Mouse (Mus musculus) embryonic facial prominence, embryonic 11.5 days (tissue): Measurements from ENCODE around the gene Gm21258. TPM values are rescaled to one million over a fixed set of nuclear protein-coding genes. Genes with fewer than 3 reads are reported as not detected.
"Not testable (repeated sequence)": the region's sequence is repeated elsewhere in the genome, so short reads cannot be mapped to it uniquely, and the experiment has no call there.

Experiments
- ATAC-seq: fragments of 200-750 bp; cut with Nextera tagmentation; replicated peaks from 2 replicates; pipeline ENCODE4 v1.8.0; 2017; ENCODE audit warnings: low read depth; ENCODE audit not compliant: insufficient number of reproducible peaks, low FRiP score, low TSS enrichment
- DNase-seq: peaks from one replicate; pipeline ENCODE4 v3.0.0-alpha.2; 2015; ENCODE audit warnings: low spot score
- H3K27ac ChIP-seq: fragments of 300-500 bp; sonication (generic); replicated peaks from 2 replicates; pipeline ENCODE4 v1.5.1; 2014; ENCODE audit warnings: mild to moderate bottlenecking, low read depth, low read length, control low read depth
- H3K27me3 ChIP-seq: fragments of 300-500 bp; sonication (generic); 2 replicates; pipeline ENCODE4 v1.6.1; 2014; ENCODE audit warnings: mild to moderate bottlenecking, low read length, moderate library complexity, mixed read lengths; ENCODE audit not compliant: control insufficient read depth, insufficient read depth
- H3K36me3 ChIP-seq: fragments of 300-500 bp; sonication (generic); replicated peaks from 2 replicates; pipeline ENCODE4 v1.6.1; 2014; ENCODE audit warnings: low read depth, mild to moderate bottlenecking, low read length, moderate library complexity, mixed read lengths; ENCODE audit not compliant: control insufficient read depth, insufficient read depth
- H3K4me1 ChIP-seq: fragments of 300-500 bp; sonication (generic); 2 replicates; pipeline ENCODE4 v1.6.1; 2014; ENCODE audit warnings: low read length, mixed read lengths; ENCODE audit not compliant: control insufficient read depth, insufficient read depth
- H3K4me2 ChIP-seq: fragments of 300-500 bp; sonication (generic); 2 replicates; pipeline ENCODE4 v1.6.1; 2014; ENCODE audit warnings: low read depth, mild to moderate bottlenecking, control low read depth, low read length, moderate library complexity
- H3K4me3 ChIP-seq: fragments of 300-500 bp; sonication (generic); 2 replicates; pipeline ENCODE4 v1.5.1; 2014; ENCODE audit warnings: low read depth, low read length, control low read depth
- H3K9ac ChIP-seq: fragments of 300-500 bp; sonication (generic); replicated peaks from 2 replicates; pipeline ENCODE4 v1.6.1; 2014; ENCODE audit warnings: mild to moderate bottlenecking, control low read depth, low read length
- H3K9me3 ChIP-seq: fragments of 300-500 bp; sonication (generic); replicated peaks from 2 replicates; pipeline ENCODE4 v1.6.1; 2016; ENCODE audit warnings: mild to moderate bottlenecking, low read length, inconsistent platforms, mixed read lengths; ENCODE audit not compliant: control insufficient read depth
- WGBS: fragments of 180-500 bp; shearing (Covaris S2); extraction: QIAGEN DNeasy Blood & Tissue Kit; methylation state at CpG from one replicate; pipeline ENCODE4 v1.1.7; 2014; 5-methylcytosine and 5-hydroxymethylcytosine counted together
- polyA plus RNA-seq: library from polyadenylated mRNA; unstranded; fragments of >200 nt; fragmentation: Nextera tagmentation; extraction: Ambion mirVana; gene quantifications from 2 replicates; pipeline ENCODE4 v1.2.1, GENCODE M21; 2014

The Gm21258 gene
- polyA plus RNA-seq = not detected in 2 replicates

DNA sequence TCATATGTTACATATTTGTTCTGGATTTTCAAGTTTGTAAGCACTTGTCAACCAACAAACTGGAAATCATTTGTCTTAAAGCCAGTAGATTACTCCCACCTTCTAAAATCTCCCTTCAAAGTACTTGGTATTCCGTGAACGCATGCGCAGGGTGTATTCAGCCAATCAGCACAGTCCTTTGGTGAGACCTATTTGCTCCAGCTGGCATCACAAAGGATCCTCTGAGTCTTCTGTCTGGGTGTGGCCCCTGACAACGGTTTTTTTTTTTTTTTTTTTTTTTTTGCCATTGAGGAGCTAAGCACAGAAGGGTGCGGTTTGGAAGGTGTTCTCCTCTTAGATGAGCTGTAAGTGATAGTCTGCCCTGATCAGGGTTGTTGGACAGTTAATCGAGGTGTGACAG, at the start of gene Gm21258:
Gm21258 (plus strand) TSS at position 301 of the 400 bp plus-strand sequence.
- not testable (repeated sequence) for H3K4me3 ChIP-seq, H3K9me3 ChIP-seq, H3K4me2 ChIP-seq, H3K9ac ChIP-seq, H3K27ac ChIP-seq, ATAC-seq, DNase-seq, H3K4me1 ChIP-seq, H3K36me3 ChIP-seq, H3K27me3 ChIP-seq
- no CpG with 5 or more reads among the region's 6 CpGs for WGBS
